Mouse (Mus musculus): ENCODE measurements around the gene Krt8. TPM values are rescaled to one million over a fixed set of nuclear protein-coding genes. Genes with fewer than 3 reads are reported as not detected.

The Krt8 gene
- total and polyA plus RNA-seq, 3 experiments = 0.69 to 0.93 TPM; not detected in 1

DNA sequence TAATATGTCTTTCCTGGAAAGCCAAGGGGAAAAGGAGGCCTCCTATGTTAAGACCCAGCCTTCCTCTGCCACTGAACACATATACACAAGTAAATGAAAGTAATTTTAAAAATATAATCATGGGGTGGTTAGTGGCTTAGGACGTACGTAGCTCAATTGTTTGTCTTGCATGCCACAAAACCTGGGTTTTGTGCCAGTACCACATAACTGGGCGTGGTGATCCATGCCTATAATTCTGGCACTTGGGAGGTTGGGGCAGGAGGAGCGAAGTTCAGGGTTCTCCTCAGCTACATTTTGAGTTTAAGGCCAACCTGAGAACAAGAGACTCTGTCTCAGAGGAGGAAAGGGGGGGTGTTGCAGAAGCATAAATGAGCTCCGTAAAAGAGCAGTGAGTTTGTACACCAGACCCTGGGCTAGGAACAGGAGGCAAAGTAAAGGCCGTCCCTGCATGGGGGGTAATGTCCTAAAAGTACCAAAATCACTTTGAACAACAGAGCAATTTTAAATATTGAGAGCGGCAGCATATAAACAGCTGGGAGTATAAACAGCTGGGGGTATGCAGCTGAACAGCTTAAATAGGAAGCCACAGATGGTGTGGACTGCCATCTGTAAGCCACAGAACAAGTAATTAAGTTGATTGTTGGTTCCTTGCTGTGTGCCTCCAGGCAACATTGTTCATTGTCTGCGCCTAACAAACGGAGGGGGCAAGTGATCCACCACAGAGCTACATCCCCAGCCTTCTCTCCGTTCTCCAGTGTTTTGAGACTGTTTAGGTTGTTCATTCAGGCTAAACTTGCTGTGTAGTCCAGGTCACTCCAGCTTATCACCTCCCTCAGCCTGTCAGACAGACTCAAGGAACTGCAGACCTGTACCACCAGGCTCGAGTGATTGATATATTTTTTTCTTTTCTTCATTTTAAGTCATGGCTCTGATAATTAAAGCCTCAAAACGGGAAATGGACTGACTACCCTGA is 3.1 kb upstream of the Krt8 start:
- DNase-seq (ENCODE audit: low read depth, low spot score) = no peak
- Histone ChIP-seq H3K9ac (ENCODE audit: control insufficient read depth, low read depth, low read length, poor library complexity, severe bottlenecking) (no peak overlapping the region), H3K4me3 (ENCODE audit: control insufficient read depth in 1 of 2, insufficient read depth in 1 of 2, low read depth in 2 of 2, low read length in 2 of 2) (no peak overlapping the region), H3K36me3 (ENCODE audit: control insufficient read depth in 1 of 2, insufficient read depth in 2 of 2, low read length in 2 of 2) (no peaks in the 10 kb centered on the region), H3K79me2 (ENCODE audit: control insufficient read depth, insufficient read depth, low read length, poor library complexity) (no peaks in the 10 kb centered on the region), H3K9me3 (replicated peaks; ENCODE audit: insufficient read depth, low read length) (no peaks in the 10 kb centered on the region), H3K4me1 (ENCODE audit: control insufficient read depth in 1 of 2, insufficient read depth in 2 of 2, low read length in 2 of 2) (no peaks in the 10 kb centered on the region), H3K27ac (ENCODE audit: control insufficient read depth, low read depth, low read length) (no peak overlapping the region), H3K27me3 (ENCODE audit: control insufficient read depth in 1 of 2, insufficient read depth in 2 of 2, low read length in 2 of 2) (peaks cover 0 to 1% of the 10 kb centered on the region in 2 experiments; a peak in 1 of 4 replicates)
- TF ChIP-seq GATA1 (IDR thresholded peaks at IDR 0.05; ENCODE audit: low read depth, low read length) (no peak), HCFC1 (IDR thresholded peaks at IDR 0.05; ENCODE audit: low read depth, low read length) (no peak), KAT2A (conservative IDR thresholded peaks at IDR 0.05; ENCODE audit: low read depth, low read length) (no peak), MAFK (IDR thresholded peaks at IDR 0.05; ENCODE audit: borderline replicate concordance, low read depth, low read length) (no peak), ETS1 (IDR thresholded peaks at IDR 0.05; ENCODE audit: low read depth, low read length) (no peak), CTCF (IDR thresholded peaks at IDR 0.05 in 2 of 3, conservative IDR thresholded peaks at IDR 0.05 in 1 of 3; ENCODE audit: control insufficient read depth in 1 of 3, insufficient read depth in 1 of 3, low read depth in 2 of 3, low read length in 3 of 3, poor library complexity in 1 of 3, severe bottlenecking in 1 of 3) (no peak), TBP (IDR thresholded peaks at IDR 0.05; ENCODE audit: low read depth, low read length) (no peak), ZNF384 (IDR thresholded peaks at IDR 0.05; ENCODE audit: low read depth, low read length) (no peak)

DNA sequence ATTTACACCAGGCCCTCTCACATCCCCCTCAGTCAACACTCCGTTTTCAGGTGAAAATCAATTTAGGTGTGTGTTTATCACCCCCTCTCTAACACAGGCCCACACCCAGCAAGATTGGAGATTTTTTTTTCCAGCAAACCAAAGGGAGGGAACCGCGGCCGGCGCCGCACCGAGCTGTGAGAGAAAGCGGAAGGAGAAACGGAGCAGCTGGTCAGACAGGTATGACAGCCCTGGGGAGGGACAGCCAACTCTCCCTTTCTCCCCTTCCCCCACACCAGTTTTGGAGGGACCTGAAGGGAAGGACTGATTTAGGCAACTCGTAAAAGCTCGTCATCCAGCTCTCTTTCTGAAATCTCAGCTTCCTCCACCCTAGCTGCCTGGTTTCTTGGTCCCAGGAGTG is 2.0 kb upstream of the Krt8 start:
- DNase-seq (ENCODE audit: low read depth, low spot score) = no peak
- H3K4me3 ChIP-seq (ENCODE audit: control insufficient read depth in 1 of 2, insufficient read depth in 1 of 2, low read depth in 2 of 2, low read length in 2 of 2) = no peak overlapping the region
- H3K27me3 ChIP-seq (ENCODE audit: control insufficient read depth in 1 of 2, insufficient read depth in 2 of 2, low read length in 2 of 2) = peaks cover 0 to 1% of the 10 kb centered on the region in 2 experiments; a peak in 1 of 4 replicates

DNA sequence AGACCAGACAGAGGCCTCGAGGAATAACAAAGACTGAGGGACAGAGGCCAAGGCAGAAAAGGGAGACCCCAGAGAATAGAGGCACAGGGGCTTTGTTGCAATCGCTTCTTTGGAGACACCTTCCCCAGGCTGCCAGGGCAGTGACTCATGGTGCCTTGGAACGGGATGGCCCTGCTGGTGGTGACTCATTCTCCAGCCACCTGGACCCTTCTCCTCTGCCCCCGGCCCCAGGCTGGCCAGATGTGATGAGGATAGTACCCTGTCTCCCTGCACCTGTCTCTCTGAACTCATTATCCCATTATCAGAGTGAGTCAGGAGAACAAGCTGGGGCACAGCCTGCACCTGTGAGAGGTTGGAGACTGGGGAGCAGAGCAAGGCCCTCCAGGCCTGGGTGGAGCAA is 1.0 kb upstream of the Krt8 start:
- Histone ChIP-seq H3K27ac (ENCODE audit: control insufficient read depth, low read depth, low read length) (no peak overlapping the region), H3K4me3 (ENCODE audit: control insufficient read depth in 1 of 2, insufficient read depth in 1 of 2, low read depth in 2 of 2, low read length in 2 of 2) (no peak overlapping the region), H3K4me1 (ENCODE audit: control insufficient read depth in 1 of 2, insufficient read depth in 2 of 2, low read length in 2 of 2) (no peaks in the 10 kb centered on the region; a peak in 1 of 4 replicates), H3K36me3 (ENCODE audit: control insufficient read depth in 1 of 2, insufficient read depth in 2 of 2, low read length in 2 of 2) (no peaks in the 10 kb centered on the region), H3K27me3 (ENCODE audit: control insufficient read depth in 1 of 2, insufficient read depth in 2 of 2, low read length in 2 of 2) (peaks cover 0 to 1% of the 10 kb centered on the region in 2 experiments; a peak in 1 of 4 replicates), H3K79me2 (ENCODE audit: control insufficient read depth, insufficient read depth, low read length, poor library complexity) (no peaks in the 10 kb centered on the region), H3K9ac (ENCODE audit: control insufficient read depth, low read depth, low read length, poor library complexity, severe bottlenecking) (no peak overlapping the region), H3K9me3 (replicated peaks; ENCODE audit: insufficient read depth, low read length) (no peaks in the 10 kb centered on the region)
- no peak for DNase-seq (ENCODE audit: low read depth, low spot score)
- no peak for TF ChIP-seq MAZ (IDR thresholded peaks at IDR 0.05; ENCODE audit: low read depth, low read length)
- TF ChIP-seq RAD21 (IDR thresholded peaks at IDR 0.05; ENCODE audit: low read depth, low read length) = no peak
- no peak for TF ChIP-seq GABPA (IDR thresholded peaks at IDR 0.05; ENCODE audit: low read depth, low read length)
- no peak for TF ChIP-seq MYB (IDR thresholded peaks at IDR 0.05; ENCODE audit: low read depth, low read length)

More for the DNA sequence above, 2.0 kb upstream of the Krt8 start:
- TF ChIP-seq GATA1 (IDR thresholded peaks at IDR 0.05; ENCODE audit: low read depth, low read length) = no peak
- no peak for TF ChIP-seq SMC3 (IDR thresholded peaks at IDR 0.05; ENCODE audit: low read depth, low read length)
- TF ChIP-seq MXI1 (IDR thresholded peaks at IDR 0.05; ENCODE audit: low read depth, low read length) = no peak
- TF ChIP-seq ETS1 (IDR thresholded peaks at IDR 0.05; ENCODE audit: low read depth, low read length) = no peak
- no peaks in the 10 kb centered on the region for H3K4me1 ChIP-seq (ENCODE audit: control insufficient read depth in 1 of 2, insufficient read depth in 2 of 2, low read length in 2 of 2)
- no peak overlapping the region for H3K27ac ChIP-seq (ENCODE audit: control insufficient read depth, low read depth, low read length)
- no peaks in the 10 kb centered on the region for H3K9me3 ChIP-seq (replicated peaks; ENCODE audit: insufficient read depth, low read length)
- H3K79me2 ChIP-seq (ENCODE audit: control insufficient read depth, insufficient read depth, low read length, poor library complexity) = no peaks in the 10 kb centered on the region
- no peaks in the 10 kb centered on the region for H3K36me3 ChIP-seq (ENCODE audit: control insufficient read depth in 1 of 2, insufficient read depth in 2 of 2, low read length in 2 of 2)
- H3K9ac ChIP-seq (ENCODE audit: control insufficient read depth, low read depth, low read length, poor library complexity, severe bottlenecking) = no peak overlapping the region

Data from MEL (cell line).